Mouse (Mus musculus): ENCODE data around the gene Cxcr1.

- TF ChIP-seq CTCF (IDR thresholded peaks at IDR 0.05; ENCODE audit: low read depth) (no peak), EP300 (IDR thresholded peaks at IDR 0.05; ENCODE audit: low read depth) (no peak)
These were observed 3.5 kb upstream of the Cxcr1 start for GRCm38 (mm10) chr1:74197726-74198470.
